Mouse (Mus musculus) gastrocnemius, postnatal 25 days (tissue): ENCODE measurements at regions not wholly inside any gene's neighbourhood (a gene's known extent, or its start where the extent isn't known, plus 50 kb on each side); places are given as distances from the start of the nearest gene placed in this dataset.

Experiments used
- DNase-seq: peaks from one replicate; pipeline ENCODE4 v3.0.0; 2022

DNA sequence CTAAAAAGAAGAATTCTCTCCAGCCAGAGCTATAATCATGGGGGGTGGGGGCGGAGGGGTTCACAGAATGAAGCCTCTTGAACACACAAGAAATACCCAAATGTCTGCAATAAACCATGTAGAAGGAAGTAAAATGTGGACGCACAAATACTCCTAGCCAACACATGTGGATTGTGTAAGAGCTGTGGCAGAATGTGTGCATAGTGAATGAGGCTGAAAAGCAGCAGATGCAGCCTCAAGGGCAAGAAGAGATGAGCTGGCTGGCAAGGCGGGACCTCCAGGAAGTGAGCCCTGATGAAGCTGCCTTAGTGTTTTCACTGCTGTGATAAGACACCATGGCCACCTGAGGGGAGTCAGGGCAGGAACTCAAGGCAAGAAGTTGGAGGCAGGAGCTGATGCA lies 53.3 kb upstream of the Arhgap28 start:
- DNase-seq = no peak

DNA sequence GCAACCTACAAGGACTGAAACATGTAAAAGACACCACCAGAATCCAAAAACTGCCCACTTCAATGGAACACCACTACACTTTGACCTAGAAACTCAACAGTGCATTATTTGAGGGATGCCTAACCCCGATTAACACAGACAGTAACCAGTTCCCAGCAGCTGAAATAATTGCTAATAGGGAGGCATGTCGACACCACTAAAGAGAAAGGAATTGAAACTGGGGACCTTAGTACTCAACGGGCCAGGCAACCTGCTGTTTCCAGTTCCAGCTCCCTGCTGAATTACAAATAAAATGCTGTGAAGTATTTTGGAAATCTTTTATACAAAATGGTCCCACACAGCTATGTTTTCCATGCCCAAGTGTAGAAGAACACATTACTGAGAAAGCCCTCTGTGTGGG lies 56.5 kb upstream of the Arhgap28 start:
- DNase-seq = no peak

DNA sequence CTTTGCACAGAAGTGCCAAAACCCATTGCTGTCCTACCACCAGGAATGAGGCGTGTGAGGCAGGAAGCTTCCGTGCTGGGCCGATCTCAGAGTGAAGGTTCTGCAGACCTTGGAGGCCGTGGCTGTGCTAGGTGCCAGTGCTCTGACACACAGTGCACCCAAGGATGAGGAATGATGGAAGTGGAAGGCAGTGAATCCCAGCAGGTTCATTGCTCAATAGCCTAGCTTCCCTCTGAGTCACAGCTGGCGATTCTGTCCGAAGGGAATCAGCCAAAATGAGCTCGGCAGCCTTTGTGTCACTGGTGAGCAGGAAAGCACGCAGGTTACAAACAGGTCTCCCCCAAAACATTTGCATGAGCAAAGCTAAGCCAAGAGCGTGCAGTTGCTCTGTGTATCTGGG lies 61.8 kb upstream of the Arhgap28 start:
- DNase-seq = no peak

DNA sequence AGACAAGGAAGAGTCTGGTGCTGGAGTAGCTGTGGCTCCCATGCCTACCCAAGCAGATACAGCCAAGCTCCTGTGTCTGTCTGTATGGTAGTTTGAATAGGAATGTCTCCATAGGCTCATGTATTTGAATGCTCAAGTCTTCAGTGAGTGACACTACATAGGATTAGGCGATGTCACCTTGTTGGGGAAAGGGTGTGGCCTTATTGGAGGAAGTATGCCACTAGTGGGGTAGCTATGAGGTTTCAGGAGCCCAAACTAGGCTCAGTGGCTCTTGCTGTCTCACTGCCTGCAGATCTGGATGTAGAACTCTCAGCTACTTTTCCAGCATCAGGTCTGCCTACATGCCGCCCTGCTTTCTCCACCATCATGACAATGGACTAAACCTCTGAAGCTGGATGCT lies 62.3 kb upstream of the Arhgap28 start:
- DNase-seq = no peak

DNA sequence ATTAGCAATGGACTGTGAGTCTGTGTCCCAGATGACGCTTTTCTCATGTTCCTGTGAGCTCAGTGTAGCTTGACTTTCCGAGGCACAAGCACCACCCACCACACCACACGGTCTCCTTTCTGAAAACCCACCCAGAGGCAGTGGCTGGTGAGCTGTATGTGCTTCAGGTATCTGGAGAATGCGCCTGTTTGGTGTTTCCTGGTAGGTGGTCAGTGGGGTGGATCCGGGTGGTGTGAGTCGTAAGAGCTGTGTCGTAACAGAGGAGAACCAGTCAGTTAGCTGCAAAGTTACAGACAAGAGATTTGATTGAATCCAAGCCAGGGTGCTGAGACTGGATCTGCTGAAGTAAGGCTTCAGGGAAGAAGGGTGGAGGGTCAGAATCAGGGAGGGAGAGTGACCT lies 65.1 kb upstream of the Arhgap28 start:
- DNase-seq = no peak

DNA sequence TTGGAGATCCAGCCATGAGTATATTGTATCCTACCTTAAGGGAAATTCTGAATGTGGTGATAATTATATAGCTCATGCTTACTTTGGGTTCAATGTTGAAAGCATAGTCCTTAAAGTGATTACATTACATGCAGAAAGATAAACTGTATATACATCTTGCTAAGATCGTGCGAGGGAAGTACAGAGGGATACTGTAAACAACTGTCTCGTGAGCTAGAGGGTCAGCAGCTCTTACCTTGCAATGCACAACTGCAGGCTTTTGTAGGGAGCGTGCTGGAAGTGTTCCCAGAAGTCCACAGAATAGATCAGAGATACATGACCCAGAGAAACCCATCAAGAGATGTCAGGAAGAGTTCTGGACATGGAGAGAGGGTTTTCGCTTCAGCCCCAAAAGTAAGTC lies 65.6 kb upstream of the Arhgap28 start:
- DNase-seq = no peak

DNA sequence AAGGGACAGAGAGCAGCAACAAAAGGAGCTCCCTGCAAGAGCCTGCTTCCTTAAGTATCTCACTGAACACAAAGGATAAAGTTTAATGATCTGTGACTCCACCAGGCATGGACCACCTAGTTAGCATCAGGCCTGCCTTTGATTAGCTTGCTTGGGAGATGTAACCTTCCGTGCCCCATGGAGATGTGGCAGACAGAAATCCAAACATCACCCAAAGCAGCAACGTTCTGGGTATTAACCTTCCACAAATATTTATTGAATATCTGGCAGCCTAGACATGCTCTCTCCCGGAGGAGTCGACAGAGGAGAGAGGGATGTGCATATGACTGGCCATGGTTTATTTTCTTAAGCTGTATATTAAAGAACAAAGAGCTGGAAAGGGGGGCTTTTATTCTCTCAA lies 67.6 kb upstream of the Arhgap28 start:
- no peak for DNase-seq

DNA sequence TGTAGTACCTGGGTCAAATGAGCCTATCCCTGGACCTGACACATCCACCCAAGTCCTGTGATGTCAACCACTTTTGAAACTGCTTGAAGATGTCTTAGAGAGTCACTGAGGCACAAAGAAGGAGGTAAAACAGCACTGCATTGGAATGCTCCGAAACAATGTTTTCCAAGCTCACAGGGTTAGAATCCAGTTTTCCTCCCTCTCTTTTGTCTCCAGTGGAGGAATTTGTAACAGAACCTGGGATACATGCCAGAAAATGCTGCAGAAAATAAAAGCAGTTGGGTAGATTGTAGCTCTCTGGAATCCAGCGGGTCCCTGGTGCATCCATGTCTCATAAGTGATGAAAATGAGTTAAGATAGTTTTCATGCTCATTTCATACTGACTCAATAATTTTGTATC lies 71.8 kb upstream of the Arhgap28 start:
- DNase-seq = no peak

DNA sequence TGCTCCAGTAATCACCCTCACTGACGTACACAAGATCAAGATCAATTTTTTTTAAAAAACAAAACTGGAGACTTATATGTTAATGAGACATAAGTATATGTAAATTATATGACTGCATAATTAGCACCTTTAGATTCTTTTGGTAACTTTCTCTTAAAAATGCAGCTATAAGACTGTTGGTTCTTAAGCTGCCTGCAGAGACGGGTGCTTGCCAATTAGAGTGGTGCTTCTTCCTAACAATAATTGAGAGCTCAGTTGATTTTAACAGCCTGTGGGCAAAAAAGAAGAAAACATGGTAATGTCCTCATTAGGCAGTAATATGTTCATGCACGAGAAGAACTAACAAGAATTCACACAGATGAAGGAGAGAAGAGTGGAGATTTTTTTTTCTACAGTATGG lies 74.8 kb upstream of the Arhgap28 start:
- no peak for DNase-seq

DNA sequence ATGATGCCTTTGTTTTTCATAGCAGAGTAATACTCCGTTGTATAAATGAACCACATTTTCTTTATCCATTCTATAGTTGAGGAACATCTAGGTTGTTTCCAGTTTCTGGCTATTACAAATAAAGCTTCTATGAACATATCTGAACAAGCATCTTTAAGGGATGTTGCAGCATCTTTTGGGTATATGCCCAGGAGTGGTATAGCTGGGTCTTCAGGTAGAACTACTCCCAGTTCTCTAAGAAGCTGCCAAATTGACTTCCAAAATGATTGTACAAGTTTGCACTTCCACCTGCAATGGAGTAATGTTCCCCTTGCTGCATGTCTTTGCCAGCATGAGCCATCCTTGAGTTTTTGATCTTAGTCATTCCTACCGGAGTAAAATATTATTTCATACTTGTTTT lies 80.5 kb upstream of the Arhgap28 start:
- DNase-seq = no peak

DNA sequence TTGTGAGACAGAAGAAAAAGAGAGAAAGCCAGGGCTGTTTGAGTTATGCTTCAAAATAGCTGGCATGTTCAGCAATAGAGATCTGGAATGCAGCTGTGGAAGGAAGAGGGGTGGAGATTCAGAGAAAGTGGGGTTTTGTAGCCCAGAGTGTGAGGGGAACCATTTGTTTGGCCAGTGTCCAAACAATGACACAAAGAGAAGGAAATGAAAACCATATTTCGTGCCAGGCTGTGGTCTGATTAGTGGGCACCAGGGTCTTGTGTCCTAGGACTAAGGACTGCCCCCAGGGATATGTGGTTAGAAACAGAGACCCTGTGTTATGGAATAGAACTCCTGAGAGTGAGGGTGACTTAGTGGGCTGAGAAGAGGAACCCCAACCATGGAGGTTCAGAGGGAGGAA lies 83.2 kb upstream of the Arhgap28 start:
- no peak for DNase-seq

DNA sequence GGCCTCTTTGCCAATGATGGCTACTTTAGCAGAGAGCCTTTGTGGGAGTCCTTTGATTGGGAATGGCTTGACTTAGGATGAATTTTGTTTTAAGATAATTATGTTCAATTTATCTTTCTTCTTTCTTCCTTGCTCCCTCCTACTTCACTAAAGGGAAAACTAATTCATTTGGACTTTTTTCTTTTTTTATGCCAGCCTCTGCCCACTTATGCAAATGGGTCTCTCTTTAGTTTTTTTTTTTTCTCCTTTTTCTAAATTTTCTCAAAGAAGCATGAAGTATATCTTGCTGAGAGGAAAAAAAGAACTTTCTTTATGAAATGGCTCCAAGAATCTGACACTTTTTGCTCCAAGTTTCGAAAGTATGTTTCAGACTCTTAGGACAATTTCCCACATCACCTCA lies 85.3 kb upstream of the Arhgap28 start:
- DNase-seq = no peak

DNA sequence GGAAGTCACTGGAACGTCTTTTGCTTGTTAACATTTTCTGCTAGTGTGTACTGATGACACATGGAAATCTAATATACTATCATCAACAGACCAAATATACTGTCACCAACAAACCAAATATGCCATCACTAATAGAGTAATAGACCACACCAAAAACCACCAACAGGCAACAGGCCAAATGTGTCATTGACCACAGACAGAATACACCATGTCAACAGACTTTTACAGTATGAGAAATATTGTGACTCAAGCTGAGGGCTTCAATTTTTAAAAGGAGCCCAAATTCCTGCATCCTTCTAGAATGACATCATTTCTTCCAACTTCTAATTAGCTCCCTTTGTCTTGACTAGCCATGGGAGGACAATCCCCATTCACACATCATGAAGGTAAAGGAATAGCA lies 85.9 kb upstream of the Arhgap28 start:
- no peak for DNase-seq

DNA sequence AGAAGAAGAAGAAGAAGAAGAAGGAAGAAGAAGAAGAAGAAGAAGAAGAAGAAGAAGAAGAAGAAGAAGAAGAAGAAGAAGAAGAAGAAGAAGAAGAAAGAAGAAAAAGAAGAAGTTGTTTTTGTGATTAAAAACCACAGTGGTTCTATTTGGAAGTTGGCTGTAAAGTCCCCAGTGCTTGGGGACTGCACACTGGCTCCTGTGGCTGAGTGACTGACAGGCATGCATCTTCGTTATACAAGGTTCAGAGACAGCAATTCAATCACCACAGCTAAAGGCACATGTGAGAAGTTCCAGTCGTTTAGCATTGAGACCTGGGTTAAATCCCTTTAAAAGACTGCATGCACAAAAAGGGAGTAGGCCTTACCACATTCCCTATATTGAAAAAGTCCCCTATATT lies 93.1 kb upstream of the Arhgap28 start:
- no peak for DNase-seq

DNA sequence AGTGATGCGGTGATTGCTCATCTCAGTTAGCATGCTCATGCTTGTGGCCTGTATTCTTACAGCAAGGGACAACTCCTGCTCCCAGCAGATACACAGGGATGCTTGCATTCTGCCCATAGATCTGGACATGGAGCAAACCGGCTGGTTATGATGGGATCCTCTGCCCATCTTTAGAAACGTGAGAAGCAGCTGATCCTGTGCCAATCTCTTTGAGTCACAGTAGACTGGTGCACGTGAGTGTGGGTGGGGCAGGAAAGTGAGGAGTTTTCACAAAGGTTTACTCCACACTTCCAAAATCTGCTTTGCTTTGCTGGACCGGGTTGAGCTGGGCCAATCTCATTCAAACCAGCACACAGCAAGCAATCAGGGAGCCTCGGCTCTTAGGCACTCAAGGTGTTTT lies 93.5 kb upstream of the Arhgap28 start:
- no peak for DNase-seq

DNA sequence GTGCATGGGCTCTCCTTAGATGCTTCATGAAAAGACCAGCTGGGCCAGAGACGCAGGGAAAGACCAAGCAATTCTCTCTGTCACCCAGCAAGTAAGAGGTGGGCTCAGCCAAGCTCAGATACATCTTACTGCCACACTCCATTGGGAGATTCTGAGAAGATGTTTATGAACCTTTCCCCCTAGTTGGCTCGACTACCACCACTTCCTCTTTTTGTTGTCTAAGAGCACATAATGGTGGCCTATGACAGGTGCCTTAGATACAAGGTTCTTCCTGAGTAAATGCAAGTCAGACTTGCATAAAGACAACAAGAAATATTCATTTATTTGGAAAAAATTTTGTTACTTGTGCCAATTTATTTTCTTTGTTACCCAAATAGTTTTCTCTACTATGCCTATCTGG lies 96.2 kb upstream of the Arhgap28 start:
- DNase-seq = no peak

DNA sequence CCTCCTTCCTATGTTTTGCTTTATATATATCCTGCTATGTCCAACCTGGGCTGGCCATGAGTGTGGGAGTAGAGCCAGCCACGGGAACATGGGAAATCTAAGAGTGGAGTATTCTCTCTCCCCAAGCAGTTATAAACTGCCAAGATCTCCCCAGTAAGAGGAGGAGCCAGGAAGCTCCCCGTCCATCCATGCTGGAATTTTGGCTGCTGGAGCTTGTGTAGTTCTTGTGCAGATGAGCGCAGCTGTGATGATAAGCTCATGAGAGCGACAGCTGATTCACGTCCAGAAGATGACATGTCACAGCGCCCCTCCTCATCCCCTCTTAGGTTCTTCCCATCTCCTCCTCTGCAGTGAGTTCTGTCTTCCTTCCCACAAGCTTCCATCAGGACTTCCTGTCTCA lies 99.4 kb upstream of the Arhgap28 start:
- no peak for DNase-seq

DNA sequence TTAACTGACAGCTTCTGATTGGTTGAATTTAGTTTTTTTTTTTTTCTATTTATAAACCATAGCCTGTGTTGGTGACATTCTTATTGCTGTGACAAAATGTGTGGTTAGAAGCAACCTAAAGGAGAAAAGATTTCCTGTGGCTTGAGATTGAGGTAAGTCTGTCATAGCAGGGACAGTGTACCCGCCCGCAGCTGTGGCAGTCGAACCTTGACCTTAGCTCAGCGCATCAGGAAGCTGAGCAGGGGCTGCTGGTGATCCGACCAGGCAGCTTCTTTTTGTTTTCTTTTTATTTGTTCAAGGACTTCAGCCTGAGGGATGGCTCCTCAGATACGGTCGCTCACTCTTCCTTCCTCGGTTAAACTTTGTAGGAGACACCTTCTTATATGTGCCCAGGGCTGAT lies 102.4 kb upstream of the Arhgap28 start:
- no peak for DNase-seq

DNA sequence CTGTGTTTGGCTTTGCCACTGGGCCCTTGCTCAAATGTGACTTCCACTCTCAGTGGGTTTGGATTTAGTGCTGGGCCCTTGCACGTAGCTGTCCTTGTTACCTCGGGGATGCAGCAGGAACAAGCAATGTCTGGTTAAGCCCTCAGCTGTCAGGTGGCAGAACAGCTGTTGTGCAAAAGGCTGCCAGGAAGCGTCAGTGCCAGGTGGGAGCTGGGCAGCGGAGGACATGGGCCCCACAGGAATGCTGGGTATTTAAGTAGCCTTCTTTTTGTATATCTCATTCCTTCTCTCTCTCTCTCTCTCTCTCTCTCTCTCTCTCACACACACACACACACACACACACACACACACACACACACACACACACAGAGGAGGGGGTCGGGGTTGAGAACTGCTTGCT lies 104.0 kb upstream of the Arhgap28 start:
- no peak for DNase-seq

DNA sequence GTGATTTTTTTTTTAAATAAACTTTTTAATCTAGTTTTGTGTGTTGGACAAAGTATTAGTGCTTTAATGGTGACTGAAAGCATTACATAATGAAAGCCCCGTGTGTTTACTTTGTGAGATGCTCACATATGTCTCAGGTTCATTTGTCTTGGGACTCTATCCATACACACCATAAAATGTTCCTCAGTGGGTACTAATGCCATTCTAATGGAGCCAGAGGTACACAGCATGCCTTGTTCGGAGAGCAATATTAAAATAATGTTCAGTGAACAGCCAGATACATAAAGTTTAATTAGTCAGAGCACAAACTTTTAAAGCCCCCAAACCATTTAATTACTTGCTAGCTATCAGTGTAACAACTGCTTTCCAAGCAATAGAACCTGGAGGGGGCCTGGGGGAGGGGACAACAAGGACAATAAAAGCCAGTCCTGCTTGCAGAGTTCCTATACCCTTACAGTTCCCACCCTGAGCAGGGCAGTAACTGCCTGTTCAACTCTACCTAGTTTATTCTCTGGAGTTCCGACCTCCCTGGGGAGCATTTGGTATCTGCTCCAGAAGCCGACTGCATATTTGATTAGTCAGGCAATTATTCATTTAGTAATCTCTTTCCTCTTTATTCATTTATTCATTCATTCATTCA lies 108.0 kb upstream of the Arhgap28 start:
- DNase-seq = no peak

DNA sequence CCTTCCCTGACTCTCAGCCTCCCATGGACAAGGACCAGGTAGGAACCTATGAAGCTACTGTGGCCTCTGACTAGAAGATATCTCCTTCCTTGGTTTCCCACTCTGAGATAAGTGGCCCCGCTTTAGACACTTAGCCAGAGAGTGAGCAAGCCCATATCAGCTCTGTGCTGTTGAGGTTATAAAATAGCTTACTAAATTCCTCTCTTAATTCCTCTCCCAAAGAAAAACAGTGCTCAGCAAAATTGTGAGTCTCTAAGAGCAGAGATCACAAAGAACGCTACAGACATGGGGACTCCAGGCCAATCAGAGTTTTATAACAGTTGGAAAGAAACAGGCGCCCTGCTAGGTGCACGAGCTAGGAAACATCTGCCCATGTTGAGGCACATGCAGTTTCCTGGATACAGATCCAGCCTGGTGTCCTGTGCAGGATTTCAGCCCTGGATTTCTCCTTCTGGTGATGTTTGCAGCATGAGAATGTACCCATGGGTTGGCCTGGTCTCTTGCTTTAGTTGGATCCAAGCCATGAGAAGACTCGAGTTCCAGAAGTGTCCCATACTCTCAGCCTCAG lies 108.9 kb upstream of the Arhgap28 start:
- no peak for DNase-seq

DNA sequence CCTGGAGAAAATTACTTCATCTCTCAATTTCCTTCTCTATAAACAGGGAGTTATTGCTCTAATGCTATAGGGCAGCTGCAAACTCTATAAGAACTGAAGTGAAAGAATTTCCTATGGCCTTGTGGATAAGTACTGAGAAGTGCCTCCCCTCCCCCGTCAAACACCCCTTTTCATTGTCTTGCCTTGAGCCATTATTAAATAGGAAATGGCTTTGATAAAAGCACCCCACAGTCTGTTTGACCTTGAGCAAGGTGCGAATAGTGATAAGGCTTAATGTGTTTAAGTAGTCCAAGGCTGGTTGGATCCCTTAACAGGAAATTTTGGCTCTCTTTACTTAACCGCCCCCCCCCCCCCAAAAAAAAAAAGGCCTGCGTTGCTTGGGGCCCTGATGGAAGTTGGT lies 111.7 kb upstream of the Arhgap28 start:
- no peak for DNase-seq

DNA sequence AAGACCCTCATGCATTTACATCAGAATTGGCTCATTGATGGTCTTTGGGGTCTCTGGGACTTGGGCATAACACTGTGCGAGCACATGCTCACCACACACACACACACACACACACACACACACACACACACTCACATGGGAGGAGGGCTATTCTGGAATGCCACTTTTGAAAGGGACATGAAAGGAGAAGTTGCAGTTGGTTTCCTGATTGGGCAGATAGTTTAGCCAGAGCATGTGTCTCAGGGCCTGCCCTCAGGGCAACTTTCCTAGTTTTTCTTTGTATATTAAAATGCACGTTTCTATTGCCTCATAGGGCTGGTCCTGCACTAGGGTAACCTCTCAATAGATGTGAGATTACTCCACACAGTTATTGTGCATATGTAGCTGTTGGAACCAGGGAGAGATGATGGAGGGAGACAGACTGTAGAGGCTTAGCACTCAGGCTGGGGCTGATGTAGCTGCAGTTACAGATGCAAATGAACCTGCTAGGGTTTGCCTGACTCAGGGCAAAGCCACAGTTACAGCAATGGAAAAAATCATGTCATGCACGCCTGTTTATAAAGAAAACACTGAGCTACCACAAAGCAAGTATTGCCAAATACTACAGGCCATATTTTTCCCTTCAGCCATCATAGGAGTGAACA lies 115.3 kb upstream of the Arhgap28 start:
- no peak for DNase-seq

DNA sequence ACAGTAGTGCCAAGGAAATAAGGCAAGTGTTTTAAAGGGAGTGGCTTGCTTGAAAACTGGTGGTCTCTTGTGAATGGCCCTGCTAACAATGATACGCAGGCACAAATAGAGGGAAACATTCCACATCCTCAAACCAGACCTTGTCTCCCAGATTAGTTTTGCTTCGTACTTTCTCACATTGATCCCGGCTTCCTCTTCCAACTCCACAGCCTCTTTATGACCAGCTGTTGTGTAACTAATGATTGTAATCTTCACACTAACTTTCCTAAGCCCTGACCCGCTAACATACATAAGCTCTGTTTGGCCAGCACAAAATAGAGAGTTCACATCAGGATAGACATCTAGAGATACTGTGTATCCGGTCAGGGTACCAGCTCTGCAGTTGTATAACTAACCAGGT lies 116.3 kb upstream of the Arhgap28 start:
- DNase-seq = no peak
